Mouse (Mus musculus): ENCODE results near the gene Map3k12. TPM values are rescaled to one million over a fixed set of nuclear protein-coding genes. Genes with fewer than 3 reads are reported as not detected.

Map3k12 gene
- total RNA-seq, 2 experiments from 2014 or later = 5.8 to 7.6 TPM

DNA sequence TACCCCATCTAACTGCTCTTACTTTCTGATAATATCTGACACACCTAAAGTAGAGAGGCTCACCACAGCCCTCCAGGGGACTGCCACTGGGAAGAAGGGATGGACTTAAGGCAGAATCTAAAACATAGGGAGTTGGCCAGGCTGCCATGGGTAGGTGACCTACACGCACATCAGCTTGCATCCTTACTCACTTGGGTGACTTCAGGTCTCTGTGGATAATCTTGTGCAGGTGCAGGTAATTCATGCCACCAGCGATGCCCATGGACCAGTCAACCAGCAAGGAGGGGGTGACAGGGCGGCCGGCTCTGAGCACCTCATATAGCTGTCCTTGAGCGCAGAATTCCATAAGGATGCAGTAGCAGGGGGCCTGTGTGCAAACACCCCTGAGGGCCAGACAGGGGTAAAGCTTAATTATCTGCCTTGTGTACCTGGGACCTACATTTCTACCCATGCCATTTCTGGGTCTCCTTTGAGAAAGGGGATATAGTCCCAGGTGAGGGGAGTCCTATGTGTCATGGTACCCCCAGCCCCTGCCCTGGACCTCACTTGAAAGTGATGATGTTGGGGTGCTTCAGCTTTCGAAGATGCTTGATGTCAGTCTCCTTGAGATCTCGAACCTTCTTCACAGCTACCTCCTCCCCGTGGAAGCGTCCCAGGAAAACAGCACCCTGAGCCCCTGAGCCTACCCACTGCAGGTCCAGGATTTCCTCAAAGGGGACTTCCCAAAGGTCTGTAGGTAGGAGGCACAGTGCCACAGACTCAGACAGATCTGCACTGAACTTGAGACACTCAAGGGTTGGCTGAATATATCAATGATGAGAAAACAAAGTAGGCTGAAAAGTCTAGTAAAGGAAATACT lies 12.7 kb downstream of the Map3k12 start:
- DNase-seq (ENCODE audit: low spot score in 2 of 2) = no peak

DNA sequence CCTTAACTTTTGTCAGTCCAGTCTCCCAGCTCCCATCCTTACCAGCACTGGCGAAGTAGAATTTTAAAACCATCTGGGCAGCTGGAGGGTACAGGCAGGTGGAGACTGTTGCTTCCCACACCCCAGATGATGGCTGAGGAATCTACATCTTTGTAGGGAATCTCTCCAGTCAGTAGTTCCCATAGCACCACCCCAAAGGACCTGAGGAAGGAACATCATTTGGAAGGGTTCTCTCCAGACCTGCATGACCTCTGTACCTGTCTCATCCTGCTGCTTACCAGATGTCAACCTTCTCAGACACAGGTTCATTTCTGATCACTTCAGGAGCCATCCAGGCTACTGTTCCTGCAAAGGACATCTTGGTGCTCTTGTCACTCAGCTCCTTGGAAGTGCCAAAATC lies 13.4 kb downstream of the Map3k12 start, which contains the start of gene Gm10337:
TSS of gene Gm10337 (plus strand) at position 276 of the 400 bp plus-strand sequence.
- no peak for DNase-seq (ENCODE audit: low spot score in 2 of 2)

DNA sequence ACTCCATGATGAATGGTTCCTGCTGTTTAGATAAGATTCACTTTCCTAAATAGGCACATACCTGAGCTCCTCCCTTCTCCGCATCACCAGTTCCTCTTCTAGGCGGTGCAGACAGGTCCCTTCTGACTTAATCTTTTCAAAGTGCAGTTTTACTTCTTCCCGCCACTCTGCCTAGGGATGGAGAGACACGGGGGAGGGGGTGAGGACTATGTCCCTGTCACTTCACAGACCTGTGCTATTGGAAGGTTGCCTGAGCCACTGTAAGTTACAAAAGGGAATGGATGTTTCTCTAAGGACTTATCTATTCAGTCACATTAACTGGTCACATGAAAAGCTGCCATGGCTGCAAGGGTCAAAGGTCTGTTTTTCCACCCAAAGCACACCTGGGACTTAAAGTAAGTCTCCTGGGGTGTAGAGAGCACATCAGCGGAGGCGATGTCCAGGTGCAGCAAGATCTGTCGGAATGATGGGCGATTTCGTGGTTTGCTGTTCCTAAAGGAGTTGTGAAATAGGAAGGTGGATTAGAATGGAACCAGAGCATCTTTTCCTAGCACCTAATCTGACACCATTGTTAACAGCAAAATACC lies 14.5 kb downstream of the Map3k12 start:
- no peak for DNase-seq (ENCODE audit: low spot score in 2 of 2)

DNA sequence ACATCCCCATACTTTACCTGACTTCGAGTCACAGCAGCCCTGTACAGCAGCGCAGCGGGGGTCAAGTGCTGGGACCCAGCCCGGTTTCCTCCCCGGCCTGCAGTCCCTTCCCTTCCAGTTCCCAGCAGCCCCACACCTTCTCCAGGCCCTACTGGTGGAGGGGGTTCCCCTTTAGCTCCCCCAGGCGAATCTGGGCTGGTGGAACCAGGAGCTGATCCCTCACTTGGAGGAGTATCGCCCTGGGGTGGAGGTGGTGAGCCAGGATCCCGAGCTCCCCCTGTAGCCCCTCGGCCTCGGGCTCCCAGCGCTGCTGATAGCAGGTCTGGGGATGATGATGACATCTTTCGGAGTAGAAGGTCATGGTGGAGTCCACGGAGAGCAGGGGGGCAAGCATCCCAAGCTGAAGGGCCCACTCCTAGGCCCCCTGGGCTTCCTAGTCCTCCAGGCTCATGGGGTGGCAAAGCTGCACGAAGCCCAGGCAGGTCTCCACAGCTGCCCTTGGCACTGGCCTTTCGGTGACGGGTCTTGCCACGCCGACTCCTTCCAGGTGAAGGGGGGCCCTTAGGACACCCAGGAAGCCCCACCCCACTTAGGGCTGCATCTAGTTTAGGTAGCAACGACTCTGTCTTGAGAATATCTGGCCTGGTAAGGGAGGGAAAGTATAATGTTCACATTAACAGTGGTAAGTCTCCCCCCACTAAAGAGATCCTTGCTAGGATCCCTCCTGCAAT lies 15.6 kb downstream of the Map3k12 start:
- DNase-seq (ENCODE audit: low spot score in 2 of 2) = no peak

DNA sequence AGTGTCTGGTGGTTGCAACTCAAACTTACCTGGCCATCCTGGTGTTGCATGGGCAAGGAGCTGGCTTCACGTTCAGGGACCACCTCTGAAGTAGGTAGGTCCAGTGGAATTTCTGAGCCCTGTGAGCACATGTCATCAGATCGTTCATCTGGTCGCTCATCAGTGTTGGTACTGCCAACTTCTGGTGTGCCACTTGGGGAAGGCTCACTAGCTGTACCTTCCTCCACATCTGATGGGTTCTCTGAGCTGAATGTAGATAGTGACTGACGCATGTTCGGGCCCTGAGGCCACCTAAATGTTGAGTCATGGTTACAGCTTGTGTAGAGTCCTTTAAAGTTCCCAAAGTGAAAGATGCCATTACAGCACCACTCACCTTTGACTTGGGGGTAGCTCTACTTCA lies 16.4 kb downstream of the Map3k12 start:
- no peak for DNase-seq (ENCODE audit: low spot score in 2 of 2)

DNA sequence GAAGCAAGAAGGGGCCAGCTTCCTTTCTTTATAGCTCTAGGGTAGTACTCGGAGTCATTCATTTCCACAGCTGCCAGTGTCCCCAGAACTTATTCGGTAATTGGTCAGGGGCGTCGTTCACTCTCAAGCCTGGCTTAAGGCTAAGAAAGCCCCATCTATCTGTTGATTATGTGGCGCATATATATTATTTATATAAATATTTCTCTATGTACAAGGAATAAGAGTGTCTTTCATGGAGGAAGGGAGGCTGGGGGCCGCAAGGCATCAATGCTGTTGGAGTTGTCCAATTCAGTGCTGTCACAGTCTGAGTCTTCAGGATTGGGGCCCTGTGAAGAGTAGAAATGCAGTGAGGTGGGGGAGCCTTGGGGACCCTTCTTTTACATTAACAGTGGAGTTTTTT lies 17.0 kb downstream of the Map3k12 start:
- DNase-seq (ENCODE audit: low spot score in 2 of 2) = no peak

DNA sequence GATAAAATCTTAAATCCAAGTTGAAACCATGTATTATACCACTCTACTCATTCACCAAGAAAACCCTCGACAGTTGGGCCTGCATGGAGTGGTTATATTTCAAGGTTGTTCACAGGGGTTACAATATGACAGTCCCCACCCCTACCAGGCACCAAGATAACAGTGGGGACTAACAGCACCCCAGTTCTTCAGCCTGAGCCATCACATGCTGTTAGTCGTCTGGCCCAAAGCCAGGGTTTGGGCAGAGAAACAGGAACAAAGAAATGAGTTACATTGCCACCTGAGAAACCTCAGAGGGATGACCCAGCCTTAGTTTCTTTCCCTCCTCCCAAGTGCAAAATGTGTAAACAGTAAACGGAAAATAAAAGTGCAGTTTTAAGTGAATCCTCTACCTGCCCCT lies 17.5 kb downstream of the Map3k12 start:
- DNase-seq (ENCODE audit: low spot score in 2 of 2) = no peak

DNA sequence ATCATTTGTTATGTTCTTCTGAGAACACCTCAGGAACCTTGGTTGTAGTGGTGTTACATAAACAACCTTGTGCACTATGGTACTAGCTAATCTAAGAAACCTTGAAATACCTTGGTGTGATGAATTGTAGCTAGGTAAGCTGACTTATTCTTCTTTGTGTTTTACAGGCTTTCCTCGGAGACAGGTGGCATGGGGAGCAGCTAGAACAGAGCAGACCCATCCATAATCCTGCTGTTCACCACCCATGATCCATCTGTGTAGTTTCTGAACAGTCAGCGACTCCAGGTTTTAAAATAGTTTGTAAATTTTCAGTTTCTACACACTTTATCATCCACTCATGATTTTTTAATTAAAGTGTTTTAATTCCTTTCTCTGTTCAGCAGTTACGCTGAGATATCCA lies 18.5 kb downstream of the Map3k12 start:
- no peak for DNase-seq (ENCODE audit: low spot score in 2 of 2)

DNA sequence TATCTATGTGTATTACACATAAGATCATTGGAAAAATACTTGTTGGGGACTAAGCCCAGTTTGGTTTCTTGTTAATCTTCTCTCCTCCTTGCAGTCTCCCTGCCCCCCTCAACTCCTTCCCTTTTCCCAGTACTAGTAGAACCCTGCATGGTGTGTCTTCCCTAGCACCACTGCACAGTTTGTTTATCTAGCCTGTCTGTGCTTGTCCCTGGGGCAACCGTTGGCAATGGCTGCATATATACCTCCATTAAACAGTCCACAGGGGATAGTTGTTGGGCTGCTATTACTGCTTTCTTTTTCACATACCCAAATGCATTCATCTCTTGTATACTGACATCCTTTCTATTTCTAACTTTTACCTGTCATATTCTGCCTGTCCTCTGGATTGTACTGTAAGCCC lies 29.2 kb downstream of the Map3k12 start:
- no peak for DNase-seq (ENCODE audit: low spot score in 2 of 2)

DNA sequence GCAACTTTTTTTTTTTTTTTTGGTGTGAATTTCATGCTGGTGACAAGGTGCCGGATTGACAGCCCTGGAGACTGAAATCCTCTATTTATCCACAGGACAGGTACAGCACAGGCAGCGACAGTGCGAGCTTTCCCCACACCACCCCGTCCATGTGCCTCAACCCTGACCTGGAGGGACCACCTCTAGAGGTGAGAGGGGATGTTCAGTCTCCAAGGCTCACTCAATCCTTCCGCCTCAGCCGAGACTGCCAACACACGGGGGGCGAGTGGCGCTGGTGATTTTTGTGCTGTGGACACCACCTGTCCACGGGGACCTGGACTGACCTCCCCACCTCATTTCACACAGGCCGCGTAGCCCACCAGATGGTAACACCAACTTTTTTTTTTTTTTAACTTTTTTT lies 31.0 kb downstream of the Map3k12 start:
- no peak for DNase-seq (ENCODE audit: low spot score in 2 of 2)

DNA sequence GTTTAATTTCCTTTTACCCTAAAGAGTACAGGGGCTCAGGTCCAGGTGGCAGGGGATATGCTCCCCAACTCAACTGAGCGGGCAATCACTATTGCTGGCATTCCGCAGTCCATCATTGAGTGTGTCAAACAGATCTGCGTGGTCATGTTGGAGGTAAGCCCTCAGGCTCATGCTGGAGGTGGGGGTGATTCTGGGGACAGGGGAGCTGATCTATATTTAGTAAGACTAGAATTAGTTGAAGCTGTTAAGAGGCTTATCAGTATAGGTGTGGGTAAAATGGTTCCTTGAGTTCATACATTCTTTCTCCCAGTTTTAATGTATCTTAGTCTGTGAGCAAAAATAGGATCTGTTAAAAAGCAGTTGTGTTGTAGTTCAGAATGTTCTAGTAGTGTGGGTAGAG lies 33.7 kb downstream of the Map3k12 start:
- no peak for DNase-seq (ENCODE audit: low spot score in 2 of 2)

DNA sequence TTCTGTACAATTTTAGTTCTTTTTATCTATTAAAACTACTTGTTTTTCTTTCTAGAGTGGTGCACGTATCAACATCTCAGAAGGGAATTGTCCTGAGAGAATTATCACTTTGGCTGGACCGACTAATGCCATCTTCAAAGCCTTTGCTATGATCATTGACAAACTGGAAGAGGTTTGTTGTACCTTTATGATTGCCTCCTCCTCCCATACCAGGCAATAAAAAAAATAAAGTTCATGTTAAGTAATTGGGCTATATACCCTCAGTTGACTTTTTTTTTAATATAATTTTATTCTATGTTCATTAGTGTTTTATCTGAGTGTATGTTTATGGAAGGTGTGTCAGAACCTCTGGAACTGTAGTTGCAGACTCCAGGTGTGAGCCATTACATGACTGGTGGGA lies 42.3 kb downstream of the Map3k12 start:
- no peak for DNase-seq (ENCODE audit: low spot score in 2 of 2)

DNA sequence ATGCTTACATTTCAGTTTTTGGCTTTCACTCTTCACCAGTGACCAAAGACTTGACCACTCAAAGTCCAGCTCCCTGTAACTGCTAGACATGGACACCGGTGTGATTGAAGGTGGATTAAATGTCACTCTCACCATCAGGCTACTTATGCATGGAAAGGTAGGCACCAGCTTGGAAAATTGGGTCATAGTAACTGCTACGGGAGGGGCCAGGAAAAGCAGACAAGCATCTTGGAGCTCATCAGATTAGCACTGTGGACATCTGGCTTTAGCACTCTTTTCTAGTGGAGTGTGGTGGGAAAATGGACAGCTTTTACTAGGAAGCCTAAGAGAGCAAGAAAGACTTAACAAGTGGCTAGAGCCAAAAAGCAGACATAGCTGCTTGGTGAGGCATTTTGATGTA lies 43.6 kb downstream of the Map3k12 start:
- DNase-seq (ENCODE audit: low spot score in 2 of 2) = no peak

DNA sequence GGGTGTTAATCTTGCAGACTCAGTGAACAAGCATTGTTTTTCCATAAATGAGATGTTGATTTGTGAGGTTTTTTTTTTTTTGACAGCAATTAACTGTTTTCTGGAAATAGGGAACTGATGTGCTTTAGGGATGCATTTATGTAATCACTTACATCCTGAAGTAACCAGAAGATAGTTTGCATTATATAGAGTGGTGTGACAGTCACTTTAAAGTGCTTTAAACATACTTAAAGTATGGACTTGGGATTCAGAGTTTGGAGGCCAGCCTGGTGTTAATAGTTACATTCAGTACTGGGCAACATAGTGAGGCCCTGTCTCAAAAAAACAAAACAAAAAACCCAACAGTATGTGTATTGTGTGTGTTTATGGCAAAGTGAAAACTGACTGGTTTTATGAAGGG lies 45.1 kb downstream of the Map3k12 start:
- no peak for DNase-seq (ENCODE audit: low spot score in 2 of 2)

DNA sequence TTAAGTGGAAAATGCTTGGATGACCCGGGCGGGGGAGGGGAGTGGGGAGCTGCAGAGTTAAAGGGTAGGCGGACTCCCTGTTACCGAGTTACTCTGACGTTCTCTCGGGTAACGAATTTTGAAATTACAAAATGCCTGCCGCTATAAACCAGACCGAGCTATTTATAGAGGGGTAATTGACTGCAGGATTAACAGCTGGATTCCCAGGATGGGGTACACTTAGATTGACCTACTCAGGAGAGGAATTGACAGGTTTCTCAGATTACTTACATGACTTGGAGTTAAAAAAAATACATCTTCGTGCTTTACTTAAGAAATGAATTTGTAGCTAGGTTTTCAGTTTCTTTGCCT lies 45.6 kb downstream of the Map3k12 start:
- DNase-seq (ENCODE audit: low spot score in 2 of 2) = no peak

DNA sequence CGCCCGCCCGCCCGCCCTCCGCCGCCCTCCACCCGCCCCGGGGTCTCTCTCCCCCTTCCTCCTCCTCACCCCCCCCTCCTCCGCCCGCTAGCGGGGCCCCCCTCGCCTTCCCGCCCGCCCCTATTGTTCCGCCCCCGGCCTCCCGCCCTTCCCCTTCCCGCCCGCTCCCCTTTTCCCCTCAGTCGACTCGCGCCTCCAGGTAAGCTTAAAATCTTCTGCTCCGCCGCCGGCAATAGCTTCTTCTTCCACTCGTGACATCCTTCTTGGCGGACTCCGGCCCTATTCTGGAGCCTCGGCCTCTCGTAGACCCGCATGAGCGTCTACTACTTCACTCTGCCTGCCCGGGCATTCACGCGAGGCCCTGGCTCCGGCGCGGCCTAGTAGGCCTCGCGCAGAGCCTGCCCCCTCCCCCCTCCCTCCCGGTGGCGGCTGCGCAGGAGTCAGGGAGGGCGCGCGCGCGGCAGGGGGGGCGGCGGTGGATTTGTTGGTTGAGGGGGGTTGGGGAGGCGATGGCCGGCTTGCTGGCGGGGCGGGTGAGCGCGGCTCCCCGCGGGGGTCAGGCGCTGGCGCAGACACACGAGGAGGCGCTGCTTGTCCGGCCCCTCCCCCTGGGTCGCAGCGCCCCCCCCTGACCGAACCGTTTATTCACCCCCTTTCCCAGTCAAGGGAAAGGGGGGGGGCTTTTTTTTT lies 46.1 kb downstream of the Map3k12 start:
- DNase-seq (ENCODE audit: low spot score in 2 of 2) = peak; percentile 73 to 77

DNA sequence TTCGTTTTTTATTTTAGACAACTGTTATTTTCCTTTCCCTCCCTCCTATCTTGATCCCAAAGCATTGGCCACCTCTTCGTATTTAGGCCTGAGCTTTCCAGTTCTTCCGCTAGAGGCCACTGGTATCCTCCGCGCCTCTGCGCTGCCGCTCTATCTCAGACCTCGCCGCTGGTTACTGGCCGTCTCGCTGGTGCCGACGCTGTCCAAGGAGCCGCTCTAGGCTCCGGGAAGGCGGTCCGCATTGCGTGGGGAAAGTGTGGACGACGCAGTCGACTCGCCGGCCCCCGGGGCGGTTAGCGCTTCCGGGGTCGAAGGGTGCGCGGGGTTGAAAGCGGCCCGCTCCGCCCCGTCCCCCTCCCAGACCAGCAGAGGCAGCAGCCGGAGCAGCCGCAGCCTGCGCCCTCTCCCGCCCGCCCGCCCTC lies 46.7 kb downstream of the Map3k12 start, which contains the start of gene Pcbp2:
TSS of gene Pcbp2 (plus strand) at position 357 of the 422 bp plus-strand sequence.
- DNase-seq (ENCODE audit: low spot score in 2 of 2) = peak; percentile 90 to 92

DNA sequence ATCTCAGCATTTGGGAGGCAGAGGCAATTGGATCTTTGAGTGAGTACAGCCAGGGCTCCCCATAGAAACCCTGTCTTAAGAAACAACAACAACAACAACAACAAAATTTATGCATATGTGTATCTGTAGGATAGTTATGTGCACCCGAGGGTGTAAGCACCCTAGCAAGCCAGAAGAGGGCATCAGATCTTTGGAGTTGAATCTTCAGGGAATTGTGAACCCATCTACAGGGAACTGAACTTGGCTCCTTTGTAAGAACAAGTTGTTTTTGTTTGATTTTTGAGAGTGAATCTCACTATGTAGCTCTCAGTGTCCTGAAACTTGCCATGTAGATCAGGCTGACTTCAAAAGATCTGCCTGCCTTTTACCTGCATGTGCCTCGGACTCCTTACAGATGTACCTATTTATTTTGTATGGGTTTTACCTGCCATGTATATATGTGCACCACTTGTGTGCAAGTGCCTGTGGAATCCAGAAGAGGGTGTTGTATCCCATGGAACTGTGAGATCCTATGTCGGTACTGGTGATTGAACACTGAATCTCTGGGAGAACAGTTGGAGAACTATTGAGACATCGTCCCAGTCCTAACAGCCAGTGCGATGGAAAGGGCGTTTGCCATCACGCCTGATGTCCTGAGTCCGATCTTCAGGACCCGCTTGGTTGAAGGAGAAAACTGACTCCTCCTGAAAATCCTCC lies 48.0 kb downstream of the Map3k12 start:
- no peak for DNase-seq (ENCODE audit: low spot score in 2 of 2)

DNA sequence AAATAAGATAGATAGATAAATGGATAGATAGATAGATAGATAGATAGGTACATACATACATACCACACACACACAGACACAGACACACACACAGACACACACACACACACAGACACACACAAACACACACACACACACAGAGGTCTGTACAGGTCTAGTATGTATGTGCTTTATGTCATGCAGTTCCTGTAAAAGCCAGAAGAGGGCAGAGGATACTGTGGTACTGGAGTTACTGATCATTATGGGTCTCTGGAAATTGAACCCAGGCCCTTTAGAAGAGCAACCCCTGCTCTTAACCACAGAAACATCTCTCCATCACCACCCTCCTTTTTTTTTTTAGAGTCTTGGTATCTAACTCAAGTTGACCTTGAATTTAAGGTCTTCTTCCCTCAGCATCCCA lies 53.2 kb downstream of the Map3k12 start:
- no peak for DNase-seq (ENCODE audit: low spot score in 2 of 2)

DNA sequence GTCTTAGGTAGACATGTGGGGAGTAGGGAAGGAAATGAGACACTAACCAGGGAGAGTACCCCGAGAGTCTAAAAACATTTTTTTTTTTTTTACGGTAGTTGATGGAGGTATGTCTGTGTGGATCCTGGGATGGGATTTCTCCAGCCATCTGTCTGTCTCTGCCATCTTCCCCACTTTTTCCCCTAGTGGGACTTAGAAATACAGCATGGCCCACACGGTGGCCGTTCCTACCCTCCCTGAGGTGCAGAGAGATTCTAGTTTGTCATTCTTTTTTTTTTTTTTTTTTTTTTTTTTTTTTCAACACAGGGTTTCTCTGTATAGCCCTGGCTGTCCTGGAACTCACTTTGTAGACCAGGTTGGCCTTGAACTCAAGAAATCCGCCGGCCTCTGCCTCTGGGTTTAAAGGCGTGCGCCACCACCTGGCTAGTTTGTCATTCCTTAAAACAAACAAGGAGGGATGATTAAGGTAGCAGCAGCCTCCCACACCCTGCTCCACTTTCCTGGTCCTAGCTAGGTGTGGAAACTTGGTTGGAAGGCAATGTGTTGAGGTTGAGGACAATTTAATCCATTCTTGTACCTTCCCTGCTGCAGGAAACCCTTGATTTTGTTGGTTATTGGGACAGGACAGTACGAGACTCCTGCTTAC lies 55.3 kb downstream of the Map3k12 start:
- peak in 1 of 2 experiments; percentile 19 for DNase-seq (ENCODE audit: low spot score in 2 of 2)
